8 mouse cellular contexts compared by ENCODE assay signal in the genomic region with DNA sequence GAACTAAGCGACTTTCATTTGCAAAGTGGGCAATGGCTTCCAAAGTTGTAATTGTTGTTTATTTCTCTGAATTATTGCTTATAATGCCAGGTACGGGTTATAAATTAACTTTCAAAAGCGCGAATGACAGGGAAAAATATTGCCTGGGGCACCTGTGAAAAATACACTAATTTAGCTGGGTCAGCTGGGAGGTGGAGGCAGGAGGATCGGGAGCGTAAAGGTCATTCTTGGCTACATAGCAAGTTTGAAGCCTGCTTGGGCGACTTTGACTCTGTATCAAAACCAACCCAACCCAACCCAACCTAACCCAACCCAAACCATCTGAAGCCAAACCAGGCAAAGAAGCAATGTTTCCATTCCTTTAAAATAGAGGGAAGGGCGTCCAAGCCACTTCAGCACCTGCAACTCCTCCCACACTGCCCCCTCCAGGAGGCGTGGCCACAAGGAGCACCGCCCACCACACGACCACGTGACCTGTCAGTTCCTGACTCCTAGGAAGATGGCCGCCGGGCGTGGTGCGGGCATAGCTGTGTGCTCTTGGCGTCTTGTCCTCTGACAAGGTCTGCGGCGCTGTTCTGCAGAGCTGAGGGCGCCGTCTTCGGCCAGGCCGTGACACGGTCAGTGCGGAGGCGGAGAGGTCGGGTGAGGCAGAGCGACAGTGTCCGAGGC. TPM values are rescaled to one million over a fixed set of nuclear protein-coding genes. Genes with fewer than 3 reads are reported as not detected.
DNase-seq lines count a peak whose midpoint lies in the region; ATAC-seq and TF ChIP-seq lines count a peak whose summit lies in the region.

A gene (plus strand): TSS at position 480 of the 669 bp plus-strand sequence.

- ATAC-seq in Patski = peak; percentile 75
- peak; percentile 92 for ATAC-seq in hindbrain, embryonic 14.5 days (ENCODE audit: low FRiP score)

- peak within 1 kb of the TSS; percentile 93 for H3K4me3 ChIP-seq in hindbrain, embryonic 14.5 days (replicated peaks; ENCODE audit: low read length)

- no peaks in the 10 kb centered on the region for H3K9me3 ChIP-seq in hindbrain, embryonic 14.5 days (ENCODE audit: control insufficient read depth, low read length)

- H3K27me3 ChIP-seq in Patski = no peaks in the 10 kb centered on the region
- no peaks in the 10 kb centered on the region for H3K27me3 ChIP-seq in hindbrain, embryonic 14.5 days (ENCODE audit: control insufficient read depth, insufficient read depth, low read length)

- H3K9ac ChIP-seq in hindbrain, embryonic 14.5 days = peak within 1 kb of the TSS; percentile 90

- POLR2A ChIA-PET in Patski (lab: Charles Lee) = interaction anchor here (0.9 kb wide), 1 partner anchor 22 kb away, joined by 3 read pairs; no protein-coding TSS in a partner anchor

- TF ChIP-seq CTCF in Patski (IDR thresholded peaks at IDR 0.05) = no peak

- in situ Hi-C loops in Patski (cut with MboI; ENCODE audit: low pct_unique_long_range_greater_than_20kb) = no loop called here

- CTCF ChIA-PET in Patski (lab: Charles Lee) = no interaction called here

- 16% methylated on average over 27 of the region's 29 CpGs for WGBS in hindbrain, embryonic 14.5 days

- peak within 1 kb of the TSS; percentile 96 for H3K27ac ChIP-seq in hindbrain, embryonic 14.5 days

- H3K4me1 ChIP-seq in hindbrain, embryonic 14.5 days (replicated peaks; ENCODE audit: control insufficient read depth, insufficient read depth, low read length) = peaks cover 20% of the 10 kb centered on the region

- H3K36me3 ChIP-seq in hindbrain, embryonic 14.5 days (replicated peaks; ENCODE audit: control insufficient read depth, insufficient read depth) = peaks cover 7% of the 10 kb centered on the region; the same call in 1 of the 2 replicates

- DNase-seq in Patski (ENCODE audit: low read depth, low spot score) = peak; percentile 28
- DNase-seq in cerebellum, postnatal 14 days = peak; percentile 99 to 100
- DNase-seq in frontal cortex, postnatal 25 days (ENCODE audit: low spot score in 2 of 2) = peak; percentile 88 to 92
- DNase-seq in hindbrain, embryonic 14.5 days (ENCODE audit: low spot score) = peak; percentile 92
- DNase-seq in layer of hippocampus, postnatal 36 days = peak; percentile 90 to 93
- peak; percentile 98 for DNase-seq in lung, postnatal 36 days
- peak; percentile 95 for DNase-seq in retina, postnatal 1 day
- DNase-seq in urinary bladder, adult 18-20 months (ENCODE audit: low spot score in 2 of 2) = peak; percentile 90 to 99

- H3K4me2 ChIP-seq in hindbrain, embryonic 14.5 days (replicated peaks) = peak within 1 kb of the TSS; percentile 52

RNA-seq across cellular contexts. Expression of the gene that starts here (rescaled TPM):
- polyA plus RNA-seq in Patski (2021) = 77.1 TPM
- 174 and 189 TPM in 2 replicates for polyA plus RNA-seq in hindbrain, embryonic 14.5 days (2014; fragmentation: Nextera tagmentation; extraction: Ambion mirVana)
- total RNA-seq in layer of hippocampus, postnatal 36 days (2021) = 100 to 1,000 TPM; 364 to 366 TPM

Comparison
In these comparisons a context has a peak if more than half of its experiments do, and no peak if none do; other contexts are left out.
1. Peak in every context shown above with its lines: DNase-seq, ATAC-seq, H3K4me3 ChIP-seq and H3K27ac ChIP-seq.
2. DNase-seq: peak in every context shown above with its lines; median percentile 100 in cerebellum, postnatal 14 days; 98 in lung, postnatal 36 days; 95 in retina, postnatal 1 day; 94 in urinary bladder, adult 18-20 months; 92 in hindbrain, embryonic 14.5 days; 92 in layer of hippocampus, postnatal 36 days; 90 in frontal cortex, postnatal 25 days; 28 in Patski.